Mouse (Mus musculus) megakaryocyte, embryonic 14.5 days (primary cell): ENCODE data around the gene Mical1.
A peak's percentile ranks its signal among the peaks of the same experiment; 100 is the strongest.

Source experiments
- FLI1 ChIP-seq: IDR thresholded peaks from 2 replicates; pipeline ENCODE4 v1.6.1; 2012; ENCODE audit warnings: low read length, inconsistent platforms, mixed read lengths
- GATA1 ChIP-seq: IDR thresholded peaks from 3 replicates; pipeline ENCODE4 v1.6.1; 2012; ENCODE audit warnings: mixed read lengths, low read length, inconsistent platforms, borderline replicate concordance

DNA sequence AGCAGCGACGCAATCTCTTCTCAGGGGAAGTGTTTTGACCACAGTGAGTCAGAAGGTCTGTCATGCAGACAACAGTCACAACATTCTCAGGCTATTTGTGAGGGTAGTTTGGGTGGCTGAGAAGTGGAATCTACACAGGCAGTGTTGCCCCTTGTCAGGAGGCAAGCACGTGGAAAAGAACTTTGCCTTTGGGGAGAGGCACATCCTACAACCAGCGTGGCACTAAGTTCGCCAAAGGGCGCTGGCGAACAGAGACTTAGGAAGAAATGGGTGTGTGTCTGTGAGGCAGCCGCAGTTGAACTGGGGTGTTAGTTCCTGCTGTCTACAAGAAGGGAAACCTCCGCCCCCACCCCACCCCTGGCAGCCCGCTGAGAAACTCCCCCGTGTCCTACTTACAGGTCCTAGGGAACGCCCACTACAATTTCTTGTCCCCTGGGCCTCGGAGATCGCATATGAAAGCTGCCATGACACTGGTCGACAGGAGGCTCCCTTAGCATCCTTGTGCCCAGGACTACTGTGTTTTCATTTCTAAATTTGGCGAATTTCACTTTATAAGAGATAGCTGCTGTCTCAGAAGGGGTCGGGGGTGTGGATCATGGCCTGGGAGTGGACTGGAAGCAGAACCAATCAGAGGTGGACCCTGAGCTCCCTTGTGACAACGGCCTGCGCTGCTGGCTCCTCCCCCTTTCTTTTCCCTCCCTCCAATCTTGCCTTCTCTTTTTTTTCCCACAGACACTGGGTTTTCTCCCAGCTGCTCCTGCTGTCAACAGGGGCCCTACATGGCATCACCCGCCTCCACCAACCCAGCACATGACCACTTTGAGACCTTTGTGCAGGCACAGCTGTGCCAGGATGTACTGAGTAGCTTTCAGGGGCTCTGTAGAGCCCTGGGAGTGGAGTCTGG, 1.4 kb downstream of the Mical1 start:
- TF ChIP-seq GATA1 (peak; percentile 13; the same call in 1 of the 3 replicates), FLI1 (no peak)
